Mouse (Mus musculus): ENCODE measurements at regions not wholly inside any gene's neighbourhood (a gene's known extent, or its start where the extent isn't known, plus 50 kb on each side); places are given as distances from the start of the nearest gene placed in this dataset.
"Not testable (repeated sequence)": the region's sequence is repeated elsewhere in the genome, so short reads cannot be mapped to it uniquely, and the experiment has no call there.

GRCm38 (mm10) chr2:71597956-71598355 is 51.4 kb upstream of the Dlx2 start:
- Histone ChIP-seq H3K27ac (no peak overlapping the region), H3K9ac (no peak overlapping the region), H3K36me3 (no peaks in the 10 kb centered on the region), H3K27me3 (peaks cover 8% of the 10 kb centered on the region; the same call in 1 of the 2 replicates), H3K4me3 (no peak overlapping the region), H3K4me1 (replicated peaks) (peaks cover 3% of the 10 kb centered on the region; the same call in 1 of the 2 replicates), H3K9me3 (replicated peaks) (no peaks in the 10 kb centered on the region), H3K4me2 (no peak overlapping the region)
- no peak for ATAC-seq (replicated peaks; ENCODE audit: insufficient number of reproducible peaks, insufficient read depth, low FRiP score, low read depth)
- 71% methylated on average over 5 of the region's 5 CpGs for WGBS

- no peak overlapping the region for H3K4me2 ChIP-seq
- H3K27me3 ChIP-seq: peaks cover 8% of the 10 kb centered on the region; the same call in 1 of the 2 replicates
- H3K4me3 ChIP-seq: no peak overlapping the region
- H3K27ac ChIP-seq: no peak overlapping the region
- no peak for ATAC-seq (replicated peaks; ENCODE audit: insufficient number of reproducible peaks, insufficient read depth, low FRiP score, low read depth)
- H3K4me1 ChIP-seq (replicated peaks): peaks cover 3% of the 10 kb centered on the region; the same call in 1 of the 2 replicates
- no peak overlapping the region for H3K9ac ChIP-seq
- H3K9me3 ChIP-seq (replicated peaks): no peaks in the 10 kb centered on the region
- WGBS: 49% methylated on average over 10 of the region's 10 CpGs
- H3K36me3 ChIP-seq: no peaks in the 10 kb centered on the region
These were observed 51.8 kb upstream of the Dlx2 start for GRCm38 (mm10) chr2:71598368-71598767.

- no peaks in the 10 kb centered on the region for H3K9me3 ChIP-seq (replicated peaks)
- no peak overlapping the region for H3K4me3 ChIP-seq
- ATAC-seq (replicated peaks; ENCODE audit: insufficient number of reproducible peaks, insufficient read depth, low FRiP score, low read depth): peak; percentile 74
- no peak overlapping the region for H3K4me2 ChIP-seq
- H3K9ac ChIP-seq: no peak overlapping the region
- WGBS: 10% methylated on average over 5 of the region's 5 CpGs
- H3K27ac ChIP-seq: no peak overlapping the region
- H3K27me3 ChIP-seq: peaks cover 8% of the 10 kb centered on the region; the same call in 1 of the 2 replicates
- no peaks in the 10 kb centered on the region for H3K36me3 ChIP-seq
- peaks cover 3% of the 10 kb centered on the region; the same call in 1 of the 2 replicates for H3K4me1 ChIP-seq (replicated peaks)
These were observed 52.2 kb upstream of the Dlx2 start for GRCm38 (mm10) chr2:71598778-71599177.

- H3K4me1 ChIP-seq (replicated peaks): peaks cover 3% of the 10 kb centered on the region; the same call in 1 of the 2 replicates
- peaks cover 8% of the 10 kb centered on the region; the same call in 1 of the 2 replicates for H3K27me3 ChIP-seq
- H3K4me3 ChIP-seq: no peak overlapping the region
- no peak overlapping the region for H3K4me2 ChIP-seq
- peak; percentile 82 for ATAC-seq (replicated peaks; ENCODE audit: insufficient number of reproducible peaks, insufficient read depth, low FRiP score, low read depth)
- no peaks in the 10 kb centered on the region for H3K36me3 ChIP-seq
- 26% methylated on average over 7 of the region's 7 CpGs for WGBS
- H3K9ac ChIP-seq: no peak overlapping the region
- no peaks in the 10 kb centered on the region for H3K9me3 ChIP-seq (replicated peaks)
- H3K27ac ChIP-seq: no peak overlapping the region
These were observed 53.7 kb upstream of the Dlx2 start for GRCm38 (mm10) chr2:71600213-71600612.

- H3K36me3 ChIP-seq: no peaks in the 10 kb centered on the region
- 87% methylated on average over 1 of the region's 1 CpGs for WGBS
These were observed 54.4 kb upstream of the Dlx2 start for GRCm38 (mm10) chr2:71600999-71601398.

GRCm38 (mm10) chr2:71603796-71604195 is 57.2 kb upstream of the Dlx2 start:
- not testable (repeated sequence) for ATAC-seq (replicated peaks; ENCODE audit: insufficient number of reproducible peaks, insufficient read depth, low FRiP score, low read depth)
- 90% methylated on average over 8 of the region's 8 CpGs for WGBS

More at GRCm38 (mm10) chr2:71600999-71601398, 54.4 kb upstream of the Dlx2 start:
- peaks cover 8% of the 10 kb centered on the region; the same call in 1 of the 2 replicates for H3K27me3 ChIP-seq
- ATAC-seq (replicated peaks; ENCODE audit: insufficient number of reproducible peaks, insufficient read depth, low FRiP score, low read depth): no peak
- H3K4me3 ChIP-seq: no peak overlapping the region
- H3K4me1 ChIP-seq (replicated peaks): peaks cover 3% of the 10 kb centered on the region; the same call in 1 of the 2 replicates
- H3K27ac ChIP-seq: no peak overlapping the region
- H3K4me2 ChIP-seq: no peak overlapping the region
- no peak overlapping the region for H3K9ac ChIP-seq
- no peaks in the 10 kb centered on the region; the same call in 1 of the 2 replicates for H3K9me3 ChIP-seq (replicated peaks)

GRCm38 (mm10) chr2:71605606-71606005 is 59.1 kb upstream of the Dlx2 start:
- Histone ChIP-seq H3K36me3 (no peaks in the 10 kb centered on the region), H3K9ac (no peak overlapping the region), H3K4me2 (no peak overlapping the region), H3K9me3 (replicated peaks) (no peaks in the 10 kb centered on the region; the same call in 1 of the 2 replicates), H3K4me1 (replicated peaks) (peaks cover 2% of the 10 kb centered on the region), H3K27me3 (0 out of 2 replicates have a peak, but pooled peaks cover 3% of the 10 kb centered on the region), H3K4me3 (no peak overlapping the region), H3K27ac (no peak overlapping the region)
- no peak for ATAC-seq (replicated peaks; ENCODE audit: insufficient number of reproducible peaks, insufficient read depth, low FRiP score, low read depth)
- WGBS: 79% methylated on average over 1 of the region's 1 CpGs

More at GRCm38 (mm10) chr2:71603796-71604195, 57.2 kb upstream of the Dlx2 start:
- not testable (repeated sequence) for H3K4me3 ChIP-seq; H3K27ac ChIP-seq; H3K4me2 ChIP-seq; H3K4me1 ChIP-seq (replicated peaks); H3K36me3 ChIP-seq; H3K9ac ChIP-seq; H3K27me3 ChIP-seq; H3K9me3 ChIP-seq (replicated peaks)

GRCm38 (mm10) chr2:71607087-71607502 is 60.5 kb upstream of the Dlx2 start:
- peaks cover 5% of the 10 kb centered on the region for H3K4me1 ChIP-seq (replicated peaks)
- H3K4me3 ChIP-seq: no peak overlapping the region
- H3K36me3 ChIP-seq: no peaks in the 10 kb centered on the region
- H3K9me3 ChIP-seq (replicated peaks): no peaks in the 10 kb centered on the region; the same call in 1 of the 2 replicates
- no peak overlapping the region for H3K27ac ChIP-seq
- 0 out of 2 replicates have a peak, but pooled peaks cover 1% of the 10 kb centered on the region for H3K27me3 ChIP-seq
- no peak overlapping the region for H3K4me2 ChIP-seq
- ATAC-seq (replicated peaks; ENCODE audit: insufficient number of reproducible peaks, insufficient read depth, low FRiP score, low read depth): no peak
- H3K9ac ChIP-seq: no peak overlapping the region
- 71% methylated on average over 3 of the region's 3 CpGs for WGBS

GRCm38 (mm10) chr2:71613216-71613615 is 66.7 kb upstream of the Dlx2 start:
- Histone ChIP-seq H3K4me3 (no peak overlapping the region), H3K9ac (no peak overlapping the region), H3K27me3 (no peaks in the 10 kb centered on the region), H3K9me3 (replicated peaks) (no peaks in the 10 kb centered on the region), H3K36me3 (no peaks in the 10 kb centered on the region), H3K4me2 (no peak overlapping the region), H3K4me1 (replicated peaks) (peaks cover 5% of the 10 kb centered on the region), H3K27ac (no peak overlapping the region)
- no peak for ATAC-seq (replicated peaks; ENCODE audit: insufficient number of reproducible peaks, insufficient read depth, low FRiP score, low read depth)
- 58% methylated on average over 2 of the region's 2 CpGs for WGBS

GRCm38 (mm10) chr2:71616526-71616925 is 70.0 kb upstream of the Dlx2 start:
- WGBS: 84% methylated on average over 5 of the region's 5 CpGs
- H3K9ac ChIP-seq: no peak overlapping the region
- H3K4me2 ChIP-seq: no peak overlapping the region
- no peak overlapping the region for H3K27ac ChIP-seq
- no peaks in the 10 kb centered on the region for H3K27me3 ChIP-seq
- no peaks in the 10 kb centered on the region for H3K9me3 ChIP-seq (replicated peaks)
- no peaks in the 10 kb centered on the region for H3K4me1 ChIP-seq (replicated peaks)
- H3K4me3 ChIP-seq: no peak overlapping the region
- H3K36me3 ChIP-seq: no peaks in the 10 kb centered on the region
- ATAC-seq (replicated peaks; ENCODE audit: insufficient number of reproducible peaks, insufficient read depth, low FRiP score, low read depth): no peak

GRCm38 (mm10) chr2:71621458-71621857 is 74.9 kb upstream of the Dlx2 start:
- ATAC-seq (replicated peaks; ENCODE audit: insufficient number of reproducible peaks, insufficient read depth, low FRiP score, low read depth): no peak
- Histone ChIP-seq H3K4me3 (no peak overlapping the region), H3K36me3 (no peaks in the 10 kb centered on the region), H3K9ac (no peak overlapping the region), H3K27me3 (0 out of 2 replicates have a peak, but pooled peaks cover 4% of the 10 kb centered on the region), H3K4me2 (no peak overlapping the region), H3K4me1 (replicated peaks) (no peaks in the 10 kb centered on the region), H3K9me3 (replicated peaks) (no peaks in the 10 kb centered on the region), H3K27ac (no peak overlapping the region)
- 91% methylated on average over 2 of the region's 2 CpGs for WGBS

- 52% methylated on average over 9 of the region's 9 CpGs for WGBS
- 0 out of 2 replicates have a peak overlapping the region, but pooled peaks have one; percentile 13 for H3K27ac ChIP-seq
- no peak for ATAC-seq (replicated peaks; ENCODE audit: insufficient number of reproducible peaks, insufficient read depth, low FRiP score, low read depth)
These were observed 76.1 kb upstream of the Dlx2 start for GRCm38 (mm10) chr2:71622532-71623099.

More at GRCm38 (mm10) chr2:71622532-71623099, 76.1 kb upstream of the Dlx2 start:
- H3K4me3 ChIP-seq: no peak overlapping the region
- H3K9ac ChIP-seq: no peak overlapping the region
- H3K4me1 ChIP-seq (replicated peaks): 0 out of 2 replicates have a peak, but pooled peaks cover 3% of the 10 kb centered on the region
- no peaks in the 10 kb centered on the region for H3K36me3 ChIP-seq
- 0 out of 2 replicates have a peak, but pooled peaks cover 4% of the 10 kb centered on the region for H3K27me3 ChIP-seq
- H3K9me3 ChIP-seq (replicated peaks): no peaks in the 10 kb centered on the region
- H3K4me2 ChIP-seq: no peak overlapping the region
